Mouse (Mus musculus): Measurements from ENCODE around the gene Dpep2nb. TPM values are rescaled to one million over a fixed set of nuclear protein-coding genes. Genes with fewer than 3 reads are reported as not detected.

Gene Dpep2nb
- not detected in 2 replicates for polyA plus RNA-seq (2012; ENCODE audit: insufficient read depth, low replicate concordance)

DNA sequence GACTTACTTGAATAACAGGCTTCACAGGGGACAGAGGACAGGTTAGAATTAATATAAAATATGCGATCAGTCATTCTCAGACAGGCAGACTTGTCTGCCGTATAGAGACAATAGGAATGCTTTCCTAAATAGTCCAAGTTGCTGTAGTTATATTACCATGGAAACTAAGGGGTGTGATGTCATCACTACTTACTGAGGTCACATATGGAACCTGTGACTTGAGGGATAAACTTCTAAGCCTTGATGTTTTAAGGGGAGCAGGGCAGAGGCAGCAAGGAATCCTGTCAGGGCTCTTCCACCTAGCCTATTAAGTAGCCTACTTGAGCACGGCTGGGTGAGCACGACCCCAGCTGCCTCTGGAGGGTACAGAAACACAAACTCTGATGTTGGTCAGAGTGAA, at the start of gene Dpep2nb:
Dpep2nb (minus strand) TSS at position 101 of the 400 bp plus-strand sequence.
- TF ChIP-seq FLI1 (IDR thresholded peaks at IDR 0.05; ENCODE audit: low read length) (no peak), GATA1 (IDR thresholded peaks at IDR 0.05; ENCODE audit: borderline replicate concordance, low read length) (no peak)
- H3K27me3 ChIP-seq (replicated peaks): no peaks in the 10 kb centered on the region
- H3K4me3 ChIP-seq (replicated peaks): no peak within 1 kb of the TSS

DNA sequence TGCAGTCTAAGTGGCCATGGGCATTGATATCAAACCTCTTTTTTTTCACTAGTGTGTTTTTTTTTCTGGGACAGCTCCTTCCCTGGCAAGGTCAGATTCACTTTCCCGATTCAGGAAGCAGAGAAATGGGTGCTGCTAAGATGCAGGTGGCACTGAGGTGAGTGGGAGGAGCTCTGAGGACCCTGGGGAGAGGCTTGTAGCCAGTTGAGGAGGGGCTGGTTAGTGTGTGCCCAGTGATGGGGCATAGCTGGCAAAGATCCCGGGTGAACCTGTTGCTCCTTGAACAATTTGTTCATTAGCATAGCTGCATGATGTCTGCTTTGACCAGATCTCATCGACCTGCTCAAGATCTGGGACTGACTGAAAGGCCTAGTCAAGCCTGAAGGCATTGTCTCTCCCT, 49.3 kb upstream of the Dpep2nb start:
- Histone ChIP-seq H3K4me1 (peaks cover 48% of the 10 kb centered on the region), H3K27me3 (replicated peaks) (no peaks in the 10 kb centered on the region), H3K36me3 (replicated peaks; ENCODE audit: low read length) (peaks cover 52% of the 10 kb centered on the region), H3K9me3 (no peaks in the 10 kb centered on the region), H3K4me3 (replicated peaks) (no peak overlapping the region)
- TF ChIP-seq GATA1 (IDR thresholded peaks at IDR 0.05; ENCODE audit: borderline replicate concordance, low read length) (no peak), FLI1 (IDR thresholded peaks at IDR 0.05; ENCODE audit: low read length) (no peak)

More for the DNA sequence above, at the start of gene Dpep2nb:
- H3K4me1 ChIP-seq: peaks cover 52% of the 10 kb centered on the region
- peaks cover 3% of the 10 kb centered on the region for H3K36me3 ChIP-seq (replicated peaks; ENCODE audit: low read length)
- no peaks in the 10 kb centered on the region for H3K9me3 ChIP-seq

DNA sequence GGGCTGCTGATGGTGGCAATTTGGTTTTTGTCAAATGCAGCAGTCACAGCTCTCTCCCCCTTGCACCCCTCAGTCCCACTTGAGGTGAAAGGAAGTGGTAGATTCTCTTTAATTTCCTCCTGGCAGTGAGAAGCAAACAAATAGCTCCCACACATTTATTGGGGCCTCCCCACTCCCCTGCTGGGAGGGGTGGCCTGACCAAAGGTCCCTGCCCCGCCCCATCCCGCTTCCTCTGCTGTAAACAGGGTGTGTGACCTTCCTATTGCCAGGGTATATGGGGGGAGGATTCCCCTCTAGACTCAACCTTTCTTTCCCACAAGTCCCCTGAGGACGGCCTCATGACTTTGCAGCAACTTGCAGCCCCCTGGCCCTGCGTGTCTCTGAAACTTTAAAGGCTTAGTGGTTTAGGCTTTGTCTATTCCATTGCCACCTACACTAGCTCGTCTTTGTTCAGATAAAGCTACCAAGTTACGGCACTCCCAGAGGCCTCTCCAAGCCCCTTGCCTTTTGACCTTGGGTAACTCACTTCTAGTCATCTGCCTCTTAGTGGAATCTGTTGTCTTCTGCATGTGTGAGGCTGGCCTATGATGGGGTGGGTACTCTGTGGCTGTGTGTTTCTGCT, 48.5 kb upstream of the Dpep2nb start:
- Histone ChIP-seq H3K27me3 (replicated peaks) (no peaks in the 10 kb centered on the region), H3K4me3 (replicated peaks) (no peak overlapping the region), H3K4me1 (peaks cover 48% of the 10 kb centered on the region), H3K36me3 (replicated peaks; ENCODE audit: low read length) (peaks cover 60% of the 10 kb centered on the region), H3K9me3 (no peaks in the 10 kb centered on the region)
- no peak for TF ChIP-seq FLI1 (IDR thresholded peaks at IDR 0.05; ENCODE audit: low read length)

DNA sequence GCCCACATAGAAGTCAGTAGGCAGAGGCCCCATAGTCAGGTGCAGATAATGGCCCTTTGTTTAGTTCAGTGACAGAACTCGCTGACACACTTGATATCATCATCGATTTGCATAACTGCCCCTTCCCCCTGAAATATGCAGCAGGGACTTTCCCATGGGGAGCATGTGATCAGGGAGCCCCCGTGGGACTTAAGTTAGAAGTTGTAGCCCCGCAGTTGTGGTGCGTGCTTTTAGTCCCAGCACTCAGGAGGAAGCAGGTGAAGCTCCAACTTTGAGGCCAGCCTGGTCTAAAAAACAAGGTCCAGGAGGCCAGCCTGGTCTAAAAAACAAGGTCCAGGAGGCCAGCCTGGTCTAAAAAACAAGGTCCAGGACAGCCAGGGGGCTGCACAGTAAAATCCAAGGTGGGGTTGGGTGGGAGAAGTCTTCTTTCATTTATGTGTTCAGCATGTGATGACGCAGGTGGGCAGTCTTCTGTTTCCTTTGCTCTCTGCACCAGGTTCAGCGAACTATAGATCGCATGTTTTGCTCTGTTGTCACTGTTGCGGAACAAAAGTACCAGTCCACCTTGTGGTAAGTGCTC, 46.8 kb upstream of the Dpep2nb start:
- Histone ChIP-seq H3K4me1 (peaks cover 45% of the 10 kb centered on the region), H3K4me3 (replicated peaks) (no peak overlapping the region), H3K9me3 (no peaks in the 10 kb centered on the region), H3K36me3 (replicated peaks; ENCODE audit: low read length) (peaks cover 72% of the 10 kb centered on the region), H3K27me3 (replicated peaks) (no peaks in the 10 kb centered on the region)
- no peak for TF ChIP-seq FLI1 (IDR thresholded peaks at IDR 0.05; ENCODE audit: low read length)

DNA sequence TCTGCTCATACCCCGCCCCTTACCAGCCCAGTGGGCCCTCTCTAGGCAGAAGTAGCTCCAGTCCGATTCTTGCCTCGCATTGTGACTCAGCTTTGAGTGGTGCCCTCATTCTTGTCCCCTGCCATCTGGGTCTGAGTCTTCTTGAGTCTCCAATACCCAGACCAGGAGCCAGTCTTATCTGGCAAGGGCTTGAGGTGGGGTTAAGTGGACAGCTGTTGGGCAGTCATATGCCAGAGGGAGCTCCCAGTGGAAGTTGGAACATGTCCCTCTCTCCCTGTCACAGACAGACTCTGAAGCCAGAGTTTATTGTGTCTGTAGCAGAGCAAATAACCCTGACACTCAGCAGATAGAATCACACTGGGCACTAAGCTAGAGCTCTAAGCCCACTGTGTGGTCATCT, 45.3 kb upstream of the Dpep2nb start:
- Histone ChIP-seq H3K9me3 (no peaks in the 10 kb centered on the region), H3K36me3 (replicated peaks; ENCODE audit: low read length) (peaks cover 84% of the 10 kb centered on the region), H3K4me3 (replicated peaks) (no peak overlapping the region), H3K27me3 (replicated peaks) (no peaks in the 10 kb centered on the region), H3K4me1 (peaks cover 36% of the 10 kb centered on the region)
- TF ChIP-seq GATA1 (IDR thresholded peaks at IDR 0.05; ENCODE audit: borderline replicate concordance, low read length) (no peak), FLI1 (IDR thresholded peaks at IDR 0.05; ENCODE audit: low read length) (no peak)

DNA sequence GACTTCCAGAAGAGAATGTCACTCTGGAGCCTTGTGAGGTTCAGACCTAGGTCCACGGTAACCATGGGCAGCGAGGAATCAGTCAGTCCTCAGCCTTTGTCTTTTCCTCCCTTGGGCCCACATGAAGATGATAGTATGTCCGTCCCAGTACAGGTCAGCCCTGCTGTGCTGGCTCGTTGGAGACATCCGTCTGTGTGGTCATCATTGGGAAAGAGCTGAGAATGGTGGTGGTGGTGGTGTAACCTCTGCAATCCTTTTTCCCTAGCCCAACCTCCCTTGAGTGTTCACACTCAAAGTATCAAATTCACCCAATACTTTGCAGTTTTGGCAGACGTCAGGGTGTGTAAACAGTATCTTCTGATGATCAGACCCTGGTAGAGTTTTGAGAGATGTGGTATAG, 44.1 kb upstream of the Dpep2nb start:
- Histone ChIP-seq H3K9me3 (no peaks in the 10 kb centered on the region), H3K27me3 (replicated peaks) (no peaks in the 10 kb centered on the region), H3K4me3 (replicated peaks) (no peak overlapping the region), H3K4me1 (peaks cover 27% of the 10 kb centered on the region), H3K36me3 (replicated peaks; ENCODE audit: low read length) (peaks cover 87% of the 10 kb centered on the region)
- TF ChIP-seq GATA1 (IDR thresholded peaks at IDR 0.05; ENCODE audit: borderline replicate concordance, low read length) (no peak), FLI1 (IDR thresholded peaks at IDR 0.05; ENCODE audit: low read length) (no peak)

DNA sequence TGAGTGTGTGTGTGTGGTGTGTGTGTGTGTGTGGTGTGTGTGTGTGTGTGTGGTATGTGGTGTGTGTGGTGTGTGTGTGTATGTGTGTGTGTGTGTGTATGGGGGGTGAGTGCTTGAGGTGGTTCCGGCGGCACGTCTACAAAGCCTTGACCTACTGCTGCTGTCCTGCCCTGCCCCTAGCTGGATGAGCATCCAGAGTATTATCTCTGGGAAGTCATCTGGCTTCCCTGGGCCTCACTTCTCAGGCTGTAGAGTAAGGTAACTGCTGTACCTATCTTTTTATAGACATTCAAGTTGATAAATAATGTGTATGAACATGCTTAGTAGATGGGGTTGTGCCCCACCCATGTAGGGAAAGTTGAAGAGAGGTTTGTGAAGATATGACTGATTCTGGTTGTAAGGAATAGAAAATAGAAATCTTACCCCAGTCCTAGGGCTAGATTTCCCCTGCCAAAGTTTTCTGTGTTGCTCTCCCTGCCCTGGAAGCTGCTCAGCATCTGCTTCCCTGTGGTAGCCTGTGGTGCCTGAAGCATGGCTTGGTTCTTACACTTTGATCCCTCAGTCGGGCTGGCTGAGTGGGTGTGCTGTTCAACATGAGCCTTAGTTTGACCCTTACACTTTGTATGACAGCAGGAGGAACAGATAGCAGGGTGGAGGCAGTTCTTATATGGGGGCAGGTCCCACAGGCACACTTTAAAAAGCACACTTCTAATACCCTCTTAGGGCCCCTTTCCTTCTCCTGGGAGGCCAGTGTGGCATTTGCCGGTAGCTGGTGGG, 42.3 kb upstream of the Dpep2nb start:
- no peak for TF ChIP-seq FLI1 (IDR thresholded peaks at IDR 0.05; ENCODE audit: low read length)
- no peak for TF ChIP-seq GATA1 (IDR thresholded peaks at IDR 0.05; ENCODE audit: borderline replicate concordance, low read length)
- Histone ChIP-seq H3K27me3 (replicated peaks) (no peaks in the 10 kb centered on the region), H3K4me1 (peaks cover 30% of the 10 kb centered on the region), H3K9me3 (no peaks in the 10 kb centered on the region), H3K4me3 (replicated peaks) (no peak overlapping the region), H3K36me3 (replicated peaks; ENCODE audit: low read length) (peaks cover 82% of the 10 kb centered on the region)

DNA sequence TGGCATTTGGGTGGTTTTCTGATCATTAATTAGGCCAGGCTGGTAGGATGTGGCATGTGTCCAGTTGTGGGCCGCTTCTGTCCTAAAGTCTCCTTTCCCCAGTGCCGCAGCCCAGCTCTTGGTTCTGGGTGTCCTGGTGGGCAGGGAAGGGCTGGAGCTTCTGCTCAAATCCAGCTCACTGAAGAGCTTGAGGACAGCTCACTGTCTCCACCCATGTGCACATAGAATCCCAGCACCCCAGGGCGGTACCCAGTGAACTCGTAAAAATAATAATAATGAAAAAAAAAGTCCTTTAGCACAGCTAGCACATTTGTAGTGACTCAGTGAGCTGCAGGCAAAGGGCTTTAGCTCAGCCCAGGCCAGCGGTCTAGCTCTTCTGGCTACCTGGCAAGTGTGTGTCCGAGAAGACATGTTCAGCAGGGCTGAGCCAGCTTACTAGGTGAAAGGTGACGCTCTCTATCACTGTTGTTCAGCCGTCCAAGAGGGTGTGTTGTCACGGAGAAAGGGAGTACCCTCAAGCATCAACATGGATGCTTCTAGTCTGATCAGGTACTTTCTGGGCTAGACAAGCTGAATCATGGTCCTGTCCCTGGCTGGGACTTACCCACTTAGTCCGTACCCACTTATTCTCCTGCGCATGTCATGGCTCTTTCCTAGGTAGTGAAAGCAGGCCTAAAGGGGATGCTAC, 41.2 kb upstream of the Dpep2nb start:
- TF ChIP-seq FLI1 (IDR thresholded peaks at IDR 0.05; ENCODE audit: low read length) (no peak), GATA1 (IDR thresholded peaks at IDR 0.05; ENCODE audit: borderline replicate concordance, low read length) (no peak)
- Histone ChIP-seq H3K27me3 (replicated peaks) (no peaks in the 10 kb centered on the region), H3K9me3 (no peaks in the 10 kb centered on the region), H3K36me3 (replicated peaks; ENCODE audit: low read length) (peaks cover 78% of the 10 kb centered on the region), H3K4me1 (peaks cover 30% of the 10 kb centered on the region), H3K4me3 (replicated peaks) (no peak overlapping the region)

DNA sequence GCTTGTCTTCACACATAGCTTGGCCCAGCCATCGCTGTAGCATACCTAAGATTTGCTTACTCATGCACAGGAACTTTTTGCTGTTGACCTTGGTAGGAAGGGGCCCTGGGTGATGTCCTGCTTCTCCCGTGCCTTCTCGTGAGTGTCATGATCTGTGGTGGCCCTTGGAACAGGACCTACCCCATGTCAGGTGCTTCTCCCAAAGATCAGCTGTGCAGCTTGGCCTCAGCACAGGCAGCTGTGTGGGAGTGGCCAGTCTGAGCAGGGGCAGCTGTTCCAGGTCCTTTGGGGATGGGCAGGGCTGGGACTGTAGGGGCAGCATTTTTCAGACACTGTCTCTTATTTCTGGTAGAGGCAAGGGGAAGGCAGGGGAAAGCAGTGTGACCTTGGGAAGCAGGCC, 38.4 kb upstream of the Dpep2nb start:
- Histone ChIP-seq H3K4me3 (replicated peaks) (peak overlapping the region; percentile 72), H3K27me3 (replicated peaks) (no peaks in the 10 kb centered on the region), H3K36me3 (replicated peaks; ENCODE audit: low read length) (peaks cover 62% of the 10 kb centered on the region), H3K9me3 (no peaks in the 10 kb centered on the region), H3K4me1 (peaks cover 30% of the 10 kb centered on the region)
- no peak for TF ChIP-seq GATA1 (IDR thresholded peaks at IDR 0.05; ENCODE audit: borderline replicate concordance, low read length)
- TF ChIP-seq FLI1 (IDR thresholded peaks at IDR 0.05; ENCODE audit: low read length): no peak

Measured in megakaryocyte, embryonic 14.5 days (primary cell).